Mouse (Mus musculus) intestine, embryonic 14.5 days (tissue): ENCODE results near the gene Gm49601. TPM values are rescaled to one million over a fixed set of nuclear protein-coding genes. Genes with fewer than 3 reads are reported as not detected.

Experiments used
- ATAC-seq: fragments of 200-750 bp; cut with Nextera tagmentation; replicated peaks from 2 replicates; pipeline ENCODE4 v1.8.0; 2017; ENCODE audit warnings: low read depth, moderate number of reproducible peaks, moderate TSS enrichment, moderate library complexity; ENCODE audit not compliant: low FRiP score, low TSS enrichment
- DNase-seq: peaks from one replicate; pipeline ENCODE4 v3.0.0-alpha.2; 2018; ENCODE audit warnings: low spot score
- H3K27ac ChIP-seq: fragments of 300-500 bp; sonication (generic); 2 replicates; pipeline ENCODE4 v1.5.1; 2014; ENCODE audit warnings: low read depth, mild to moderate bottlenecking, control low read depth
- H3K27me3 ChIP-seq: fragments of 300-500 bp; sonication (generic); replicated peaks from 2 replicates; pipeline ENCODE4 v1.6.1; 2014; ENCODE audit warnings: low read length, control low read depth; ENCODE audit not compliant: control insufficient read depth, insufficient read depth
- H3K36me3 ChIP-seq: fragments of 300-500 bp; sonication (generic); 2 replicates; pipeline ENCODE4 v1.6.1; 2014; ENCODE audit warnings: low read length, control low read depth; ENCODE audit not compliant: control insufficient read depth, insufficient read depth
- H3K4me1 ChIP-seq: fragments of 300-500 bp; sonication (generic); replicated peaks from 2 replicates; pipeline ENCODE4 v1.6.1; 2014; ENCODE audit warnings: low read length, control low read depth, mixed read lengths; ENCODE audit not compliant: control insufficient read depth, insufficient read depth
- H3K4me2 ChIP-seq: fragments of 300-500 bp; sonication (generic); 2 replicates; pipeline ENCODE4 v1.6.1; 2014; ENCODE audit warnings: low read length
- H3K4me3 ChIP-seq: fragments of 300-500 bp; sonication (generic); 2 replicates; pipeline ENCODE4 v1.5.1; 2014; ENCODE audit warnings: low read depth, low read length, control low read depth, mixed read lengths
- H3K9ac ChIP-seq: fragments of 300-500 bp; sonication (generic); 2 replicates; pipeline ENCODE4 v1.6.1; 2014; ENCODE audit warnings: mild to moderate bottlenecking, low read length
- H3K9me3 ChIP-seq: fragments of 300-500 bp; sonication (generic); 2 replicates; pipeline ENCODE4 v1.6.1; 2016; ENCODE audit warnings: low read length, control low read depth; ENCODE audit not compliant: control insufficient read depth
- WGBS: fragments of 180-500 bp; shearing (Covaris S2); extraction: QIAGEN DNeasy Blood & Tissue Kit; methylation state at CpG from one replicate; pipeline ENCODE4 v1.1.7; 2014; 5-methylcytosine and 5-hydroxymethylcytosine counted together
- polyA plus RNA-seq: library from polyadenylated mRNA; unstranded; fragments of >200 nt; fragmentation: Nextera tagmentation; extraction: Ambion mirVana; gene quantifications from 2 replicates; pipeline ENCODE4 v1.2.1, GENCODE M21; 2014

Gm49601 gene
- polyA plus RNA-seq, 1 experiment from 2014 or later, result 2.0 TPM

DNA sequence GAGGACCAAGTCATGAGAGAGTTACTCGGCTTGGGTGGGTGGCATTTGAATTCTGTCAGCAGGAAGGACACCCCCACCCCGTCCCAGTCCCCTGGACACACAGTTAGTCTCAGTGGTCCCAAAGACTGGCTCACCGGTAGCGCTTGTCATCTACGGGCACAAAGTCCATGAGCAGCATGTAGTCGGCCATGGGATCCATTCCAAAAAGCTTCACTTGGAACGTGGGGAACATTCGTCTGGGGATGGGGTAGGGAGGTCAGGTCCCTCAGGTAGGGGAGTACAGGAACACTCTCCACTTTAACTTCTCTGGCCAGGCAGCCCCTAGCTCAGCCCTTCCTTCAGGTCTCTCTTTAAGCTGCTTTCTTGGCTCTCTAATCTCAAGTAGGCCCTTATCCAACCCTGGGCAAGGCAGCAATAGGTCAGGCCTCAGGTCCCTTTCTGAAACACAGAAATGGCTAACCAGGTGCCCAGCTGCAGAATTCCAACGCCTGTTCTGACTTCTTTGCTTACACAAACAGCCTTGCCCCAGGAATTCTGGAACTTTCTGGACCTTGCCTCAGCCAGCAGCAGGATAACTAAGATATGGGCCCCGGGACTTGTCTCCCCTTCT, 41.2 kb downstream of the Gm49601 start:
- H3K36me3 ChIP-seq, result no peaks in the 10 kb centered on the region
- 40% methylated on average over 10 of the region's 10 CpGs for WGBS
- no peak overlapping the region for H3K4me3 ChIP-seq
- H3K9ac ChIP-seq, result no peak overlapping the region
- H3K27ac ChIP-seq, result no peak overlapping the region
- DNase-seq (no peak), ATAC-seq (no peak)
- H3K4me2 ChIP-seq, result no peak overlapping the region
- no peaks in the 10 kb centered on the region for H3K9me3 ChIP-seq
- H3K27me3 ChIP-seq, result peaks cover 100% of the 10 kb centered on the region
- H3K4me1 ChIP-seq, result peaks cover 23% of the 10 kb centered on the region

DNA sequence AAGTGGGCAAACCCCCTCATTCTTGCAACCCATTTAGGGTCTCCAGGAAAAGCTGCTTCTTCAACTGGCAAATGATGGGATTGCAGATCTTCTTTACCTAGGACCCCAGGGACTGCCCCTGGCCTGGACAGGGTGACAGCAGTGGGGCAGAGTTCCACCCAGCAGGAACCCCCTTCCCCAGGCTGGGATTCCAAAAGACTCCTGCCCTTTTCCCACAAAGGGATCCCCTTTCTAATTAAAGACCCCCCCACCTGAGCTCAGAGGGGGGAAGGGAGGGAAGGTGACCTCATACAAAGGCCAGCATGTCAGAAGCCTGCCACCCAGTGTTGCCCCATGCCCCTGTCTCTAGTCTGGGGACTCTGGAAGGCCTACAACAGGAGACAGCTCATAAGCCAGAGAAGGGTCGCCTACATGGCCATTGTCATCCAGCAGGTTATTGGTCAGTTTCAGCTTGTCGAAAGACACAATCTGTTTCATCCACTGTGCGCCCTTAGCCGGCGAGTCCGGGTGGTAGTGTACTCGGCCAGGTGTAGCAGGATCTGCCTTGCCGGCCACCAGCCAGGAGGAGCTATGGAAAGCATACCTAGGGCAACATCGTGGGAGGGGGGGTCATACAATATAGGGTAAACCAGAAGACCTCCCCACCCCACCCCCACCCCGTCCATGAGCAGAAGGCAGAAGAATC, 42.4 kb downstream of the Gm49601 start:
- Histone ChIP-seq H3K4me1 (peaks cover 23% of the 10 kb centered on the region), H3K27me3 (peaks cover 98% of the 10 kb centered on the region), H3K9me3 (no peaks in the 10 kb centered on the region), H3K27ac (no peak overlapping the region), H3K4me3 (no peak overlapping the region), H3K36me3 (no peaks in the 10 kb centered on the region), H3K4me2 (no peak overlapping the region), H3K9ac (no peak overlapping the region)
- DNase-seq, result no peak
- ATAC-seq, result no peak
- WGBS, result 24% methylated on average over 10 of the region's 10 CpGs

- no peaks in the 10 kb centered on the region for H3K36me3 ChIP-seq
- H3K4me3 ChIP-seq, result no peak overlapping the region
- H3K4me1 ChIP-seq, result peaks cover 18% of the 10 kb centered on the region
- no peak for DNase-seq
- no peak for ATAC-seq
- WGBS, result 29% methylated on average over 10 of the region's 10 CpGs
- no peaks in the 10 kb centered on the region for H3K9me3 ChIP-seq
- no peak overlapping the region for H3K9ac ChIP-seq
- H3K4me2 ChIP-seq, result no peak overlapping the region
- peaks cover 94% of the 10 kb centered on the region for H3K27me3 ChIP-seq
- no peak overlapping the region for H3K27ac ChIP-seq
Measured at GRCm38 (mm10) chr16:18583169-18583568, 43.1 kb downstream of the Gm49601 start.

DNA sequence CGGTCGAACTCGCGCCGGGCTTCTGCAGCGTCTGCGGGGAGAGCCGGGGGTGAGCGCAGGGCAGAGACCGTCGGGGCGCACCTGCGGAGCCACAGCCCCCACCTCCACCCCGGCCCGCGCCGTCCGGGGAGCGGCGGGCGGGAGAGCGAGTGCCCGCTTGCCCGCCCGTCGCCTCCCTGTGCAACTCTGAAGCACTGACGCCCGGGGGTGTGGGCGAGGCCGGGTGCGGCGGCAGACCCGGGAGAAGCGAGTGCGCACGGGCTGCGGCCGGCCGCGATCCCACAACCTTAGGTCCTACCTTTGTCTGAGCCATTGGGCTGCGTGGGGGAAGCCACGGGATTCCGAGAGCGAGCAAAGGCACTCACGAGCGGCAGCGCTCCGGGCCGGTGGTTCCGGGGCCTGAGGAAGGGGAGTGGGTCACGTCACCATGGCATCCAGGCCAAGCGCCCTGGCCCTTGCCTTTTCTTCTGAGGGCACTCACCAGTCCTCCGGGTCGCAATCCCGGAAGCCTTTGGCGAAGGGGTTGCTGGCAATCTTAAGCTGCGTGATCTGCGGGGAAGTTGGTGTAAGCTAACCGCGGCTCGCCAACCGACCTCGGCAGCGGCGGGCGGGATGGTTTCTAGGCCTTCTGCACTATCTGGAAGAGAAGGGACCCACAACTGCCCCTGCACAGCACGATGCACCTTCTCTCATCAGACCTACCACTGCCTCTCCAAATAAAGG, 43.6 kb downstream of the Gm49601 start:
- Histone ChIP-seq H3K4me3 (peak overlapping the region; percentile 33), H3K27me3 (peaks cover 88% of the 10 kb centered on the region), H3K9me3 (no peaks in the 10 kb centered on the region), H3K9ac (no peak overlapping the region), H3K36me3 (no peaks in the 10 kb centered on the region), H3K27ac (no peak overlapping the region), H3K4me1 (peaks cover 13% of the 10 kb centered on the region), H3K4me2 (peak overlapping the region; percentile 54)
- ATAC-seq (0 out of 2 replicates have a peak, but pooled peaks have one; percentile 20), DNase-seq (no peak)
- WGBS, result 3% methylated on average over 58 of the region's 67 CpGs

DNA sequence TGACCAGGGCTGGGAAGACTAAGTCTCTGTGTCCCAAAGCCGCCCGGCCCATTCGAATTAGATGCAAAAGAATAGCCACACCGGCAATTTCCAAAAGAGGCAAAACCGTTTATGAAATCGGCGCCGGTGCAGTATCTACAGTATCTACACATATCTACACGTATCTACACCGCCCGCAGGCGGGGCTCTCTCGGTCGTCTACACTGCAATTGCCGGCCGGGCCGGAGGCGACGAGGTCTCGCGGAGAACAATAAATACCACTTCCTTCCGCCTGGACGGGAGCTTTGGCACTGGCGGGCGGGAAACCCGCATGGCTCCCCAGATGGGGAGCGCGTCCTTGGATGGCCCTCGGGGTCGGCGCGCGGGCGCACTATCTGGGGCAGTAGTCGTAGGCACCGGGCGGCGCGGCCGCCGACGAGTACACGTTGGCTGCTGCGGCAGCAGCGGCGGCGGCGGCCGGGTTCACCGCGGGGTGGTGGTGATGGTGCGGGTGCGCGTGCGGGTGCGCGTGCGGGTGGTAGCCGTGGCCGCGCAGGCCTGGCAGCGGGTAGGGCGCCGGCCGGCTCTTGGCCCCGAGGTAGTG, 44.5 kb downstream of the Gm49601 start:
- Histone ChIP-seq H3K4me2 (peak overlapping the region; percentile 54), H3K9me3 (no peaks in the 10 kb centered on the region), H3K4me3 (peak overlapping the region; percentile 33), H3K4me1 (peaks cover 12% of the 10 kb centered on the region; the same call in 1 of the 2 replicates), H3K9ac (no peak overlapping the region), H3K27me3 (peaks cover 81% of the 10 kb centered on the region), H3K36me3 (no peaks in the 10 kb centered on the region), H3K27ac (no peak overlapping the region)
- ATAC-seq, result 0 out of 2 replicates have a peak, but pooled peaks have one; percentile 16
- WGBS, result under 1% methylated on average over 65 of the region's 66 CpGs
- DNase-seq, result peak; percentile 77

DNA sequence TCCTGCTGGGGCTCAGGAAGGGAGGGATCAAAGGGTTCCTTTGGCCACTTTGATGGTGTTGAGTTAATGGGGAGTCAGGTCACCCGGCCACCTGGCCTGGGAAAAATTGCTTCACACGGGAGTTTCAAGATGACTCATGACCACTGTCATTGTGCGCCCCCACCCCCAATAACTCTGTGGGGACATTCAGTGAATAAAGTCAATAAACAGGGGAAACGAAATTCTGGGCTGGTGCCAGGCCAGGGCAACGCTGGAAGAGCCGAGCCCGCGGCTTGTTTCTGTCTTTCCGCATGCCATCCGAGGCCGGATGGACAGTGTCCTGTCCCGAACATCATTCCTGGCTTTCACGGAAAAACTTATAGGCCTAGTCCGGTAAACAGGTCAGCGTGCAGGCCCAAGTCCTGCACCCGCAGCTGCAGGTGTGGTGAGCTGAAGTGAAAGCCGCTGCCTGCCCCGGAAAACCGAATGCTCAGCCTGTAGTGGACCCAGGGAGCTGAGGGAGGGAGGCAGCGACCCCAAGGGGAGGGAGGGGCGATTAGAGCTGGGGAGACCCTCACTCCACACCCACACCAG, 45.1 kb downstream of the Gm49601 start:
- peak overlapping the region; percentile 54 for H3K4me2 ChIP-seq
- 0 out of 2 replicates have a peak, but pooled peaks have one; percentile 12 for ATAC-seq
- peaks cover 76% of the 10 kb centered on the region for H3K27me3 ChIP-seq
- no peak overlapping the region for H3K9ac ChIP-seq
- no peaks in the 10 kb centered on the region for H3K36me3 ChIP-seq
- peaks cover 9% of the 10 kb centered on the region; the same call in 1 of the 2 replicates for H3K4me1 ChIP-seq
- no peak for DNase-seq
- H3K9me3 ChIP-seq, result no peaks in the 10 kb centered on the region
- no peak overlapping the region for H3K27ac ChIP-seq
- 5% methylated on average over 21 of the region's 21 CpGs for WGBS
- H3K4me3 ChIP-seq, result peak overlapping the region; percentile 33; the same call in 1 of the 2 replicates

GRCm38 (mm10) chr16:18580389-18580788, 45.8 kb downstream of the Gm49601 start:
- peaks cover 9% of the 10 kb centered on the region; the same call in 1 of the 2 replicates for H3K4me1 ChIP-seq
- H3K9me3 ChIP-seq, result no peaks in the 10 kb centered on the region
- no peaks in the 10 kb centered on the region for H3K36me3 ChIP-seq
- no peak for DNase-seq
- no peak for ATAC-seq
- no peak overlapping the region for H3K4me2 ChIP-seq
- 18% methylated on average over 2 of the region's 2 CpGs for WGBS
- no peak overlapping the region for H3K27ac ChIP-seq
- no peak overlapping the region for H3K4me3 ChIP-seq
- H3K27me3 ChIP-seq, result peaks cover 69% of the 10 kb centered on the region
- no peak overlapping the region for H3K9ac ChIP-seq

DNA sequence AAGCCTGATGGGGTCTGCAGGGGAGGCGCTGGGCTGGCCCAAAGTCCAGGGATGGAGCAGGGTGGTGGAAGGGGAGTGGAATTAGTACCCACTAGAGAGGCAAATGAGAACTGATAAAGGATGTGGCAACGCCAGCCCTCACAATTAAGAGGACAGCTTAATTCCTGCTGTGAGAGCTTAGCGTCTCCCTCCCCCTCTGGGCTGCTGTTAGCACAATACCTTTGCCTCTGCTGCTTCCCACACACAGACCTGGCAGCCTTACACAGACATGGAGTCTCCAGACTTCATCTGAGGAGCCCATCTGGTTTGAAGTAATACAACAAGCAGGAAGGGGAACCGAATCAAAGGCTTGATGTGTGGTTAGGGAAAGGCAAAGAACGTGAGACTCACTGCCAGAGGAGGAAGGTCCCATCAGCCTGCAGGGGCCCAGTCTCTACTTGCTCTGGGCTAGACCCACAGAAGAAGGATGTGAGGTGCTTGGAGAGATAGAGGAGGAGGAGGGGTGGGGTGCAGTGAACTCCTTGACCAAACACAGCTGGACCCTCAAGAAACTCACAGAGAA, 48.5 kb downstream of the Gm49601 start:
- Histone ChIP-seq H3K36me3 (no peaks in the 10 kb centered on the region), H3K4me3 (no peak overlapping the region), H3K27me3 (peaks cover 42% of the 10 kb centered on the region), H3K27ac (no peak overlapping the region), H3K4me2 (no peak overlapping the region), H3K9me3 (no peaks in the 10 kb centered on the region), H3K9ac (no peak overlapping the region), H3K4me1 (peaks cover 9% of the 10 kb centered on the region; the same call in 1 of the 2 replicates)
- ATAC-seq, result no peak
- no peak for DNase-seq
- 37% methylated on average over 5 of the region's 5 CpGs for WGBS
